Mouse (Mus musculus) forebrain, embryonic 11.5 days (tissue): ENCODE data around the gene Gjb5. TPM values are rescaled to one million over a fixed set of nuclear protein-coding genes. Genes with fewer than 3 reads are reported as not detected.

ENCODE experiments used
- ATAC-seq: fragments of 200-750 bp; cut with Nextera tagmentation; replicated peaks from 2 replicates; pipeline ENCODE4 v1.8.0; 2017; ENCODE audit warnings: moderate TSS enrichment; ENCODE audit not compliant: low FRiP score
- DNase-seq: peaks from one replicate; pipeline ENCODE4 v3.0.0-alpha.2; 2017; ENCODE audit warnings: low spot score
- H3K27ac ChIP-seq: fragments of 300-500 bp; sonication (generic); 2 replicates; pipeline ENCODE4 v1.5.1; 2014; ENCODE audit warnings: low read depth, low read length
- H3K27me3 ChIP-seq: fragments of 300-500 bp; sonication (generic); 2 replicates; pipeline ENCODE4 v1.6.1; 2014; ENCODE audit warnings: mild to moderate bottlenecking, low read length, mixed read lengths; ENCODE audit not compliant: control insufficient read depth, insufficient read depth
- H3K36me3 ChIP-seq: fragments of 300-500 bp; sonication (generic); 2 replicates; pipeline ENCODE4 v1.6.1; 2014; ENCODE audit warnings: mild to moderate bottlenecking, low read length, moderate library complexity, mixed read lengths; ENCODE audit not compliant: control insufficient read depth, insufficient read depth
- H3K4me1 ChIP-seq: fragments of 300-500 bp; sonication (generic); replicated peaks from 2 replicates; pipeline ENCODE4 v1.6.1; 2014; ENCODE audit warnings: low read length, mixed read lengths; ENCODE audit not compliant: control insufficient read depth, insufficient read depth
- H3K4me2 ChIP-seq: fragments of 300-500 bp; sonication (generic); 2 replicates; pipeline ENCODE4 v1.6.1; 2014; ENCODE audit warnings: low read depth, mild to moderate bottlenecking, low read length, moderate library complexity, mixed read lengths; ENCODE audit not compliant: severe bottlenecking
- H3K4me3 ChIP-seq: fragments of 300-500 bp; sonication (generic); 2 replicates; pipeline ENCODE4 v1.5.1; 2014; ENCODE audit warnings: low read depth, low read length
- H3K9ac ChIP-seq: fragments of 300-500 bp; sonication (generic); 2 replicates; pipeline ENCODE4 v1.6.1; 2014; ENCODE audit warnings: low read length
- H3K9me3 ChIP-seq: fragments of 300-500 bp; sonication (generic); 2 replicates; pipeline ENCODE4 v1.6.1; 2016; ENCODE audit warnings: low read length, mixed read lengths; ENCODE audit not compliant: control insufficient read depth
- WGBS: fragments of 180-500 bp; shearing (Covaris S2); extraction: QIAGEN DNeasy Blood & Tissue Kit; methylation state at CpG from one replicate; pipeline ENCODE4 v1.1.7; 2014; 5-methylcytosine and 5-hydroxymethylcytosine counted together
- polyA plus RNA-seq: library from polyadenylated mRNA; unstranded; fragments of >200 nt; fragmentation: Nextera tagmentation; extraction: Ambion mirVana; gene quantifications from 2 replicates; pipeline ENCODE4 v1.2.1, GENCODE M21; 2014

Gene Gjb5
- polyA plus RNA-seq, 1 experiment from 2014 or later = 0.21 TPM

GRCm38 (mm10) chr4:127334870-127335504 is 23.0 kb downstream of the Gjb5 start:
- 51% methylated on average over 5 of the region's 5 CpGs for WGBS
- Histone ChIP-seq H3K4me2 (no peak overlapping the region), H3K4me3 (no peak overlapping the region), H3K27ac (no peak overlapping the region), H3K36me3 (no peaks in the 10 kb centered on the region), H3K9ac (no peak overlapping the region), H3K27me3 (peaks cover 16% of the 10 kb centered on the region), H3K9me3 (no peaks in the 10 kb centered on the region), H3K4me1 (no peaks in the 10 kb centered on the region; the same call in 1 of the 2 replicates)
- DNase-seq = no peak
- no peak for ATAC-seq

- no peak overlapping the region for H3K9ac ChIP-seq
- peaks cover 28% of the 10 kb centered on the region for H3K27me3 ChIP-seq
- no peak overlapping the region for H3K4me2 ChIP-seq
- H3K4me3 ChIP-seq = no peak overlapping the region
- H3K4me1 ChIP-seq = peaks cover 4% of the 10 kb centered on the region; the same call in 1 of the 2 replicates
- ATAC-seq (no peak), DNase-seq (no peak)
- no peaks in the 10 kb centered on the region for H3K9me3 ChIP-seq
- no peak overlapping the region for H3K27ac ChIP-seq
- 21% methylated on average over 13 of the region's 13 CpGs for WGBS
- H3K36me3 ChIP-seq = no peaks in the 10 kb centered on the region
Observed at GRCm38 (mm10) chr4:127331171-127331570, 26.8 kb downstream of the Gjb5 start.

DNA sequence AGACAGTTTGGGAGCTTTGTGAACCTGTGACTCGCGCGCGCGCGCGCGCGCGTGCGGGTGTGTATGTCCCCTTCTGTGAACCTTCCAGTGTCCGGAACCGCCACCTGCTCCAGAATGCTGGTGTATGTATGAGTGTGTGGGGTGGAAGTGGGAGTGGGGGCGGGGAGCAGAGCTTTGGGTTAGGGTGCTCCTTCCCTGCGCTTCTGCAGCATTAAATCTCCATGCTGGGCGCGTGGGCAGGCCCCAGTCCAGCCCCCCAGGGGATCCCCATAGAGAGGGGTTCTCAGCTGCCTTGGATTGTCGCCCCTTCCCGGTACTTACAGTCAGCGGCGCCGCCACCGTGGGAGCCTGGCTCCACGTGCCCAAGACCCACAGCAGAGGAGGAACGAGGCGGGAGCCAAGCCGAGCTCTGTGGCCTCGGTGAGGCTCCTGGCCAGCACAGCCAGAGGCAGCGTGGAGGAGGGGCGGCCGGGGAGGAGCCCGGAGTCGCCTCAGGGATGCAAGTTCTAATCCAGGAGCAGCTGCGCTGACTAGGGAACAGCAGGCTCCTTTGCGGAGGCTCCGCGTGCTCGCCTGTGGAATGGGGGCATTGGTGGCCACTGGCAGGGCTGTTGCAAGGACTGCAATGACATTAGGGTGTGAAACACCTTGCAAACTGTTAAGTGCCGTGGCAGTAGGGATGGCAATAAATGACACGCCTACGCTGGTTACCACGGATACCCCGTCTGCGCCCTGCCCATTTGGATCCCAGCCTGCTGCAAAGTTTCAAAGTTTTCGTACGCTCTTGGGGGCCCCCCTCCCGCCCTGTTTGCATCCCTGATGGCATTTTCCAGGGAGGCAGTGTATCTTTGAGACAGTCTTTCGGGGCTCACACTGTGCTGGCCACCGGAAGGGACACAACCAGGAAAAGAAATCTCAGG is 27.5 kb downstream of the Gjb5 start, which contains the start of gene Gjb3:
Gjb3 (minus strand) TSS at position 664 of the 920 bp plus-strand sequence.
- DNase-seq (peak; percentile 65), ATAC-seq (no peak)
- no peak within 1 kb of the TSS for H3K9ac ChIP-seq
- no peaks in the 10 kb centered on the region for H3K9me3 ChIP-seq
- H3K36me3 ChIP-seq = no peaks in the 10 kb centered on the region
- H3K4me3 ChIP-seq = no peak within 1 kb of the TSS
- peaks cover 28% of the 10 kb centered on the region for H3K27me3 ChIP-seq
- 2% methylated on average over 49 of the region's 49 CpGs for WGBS
- no peak within 1 kb of the TSS for H3K27ac ChIP-seq
- H3K4me2 ChIP-seq = no peak within 1 kb of the TSS; the same call in 1 of the 2 replicates
- peaks cover 4% of the 10 kb centered on the region; the same call in 1 of the 2 replicates for H3K4me1 ChIP-seq

DNA sequence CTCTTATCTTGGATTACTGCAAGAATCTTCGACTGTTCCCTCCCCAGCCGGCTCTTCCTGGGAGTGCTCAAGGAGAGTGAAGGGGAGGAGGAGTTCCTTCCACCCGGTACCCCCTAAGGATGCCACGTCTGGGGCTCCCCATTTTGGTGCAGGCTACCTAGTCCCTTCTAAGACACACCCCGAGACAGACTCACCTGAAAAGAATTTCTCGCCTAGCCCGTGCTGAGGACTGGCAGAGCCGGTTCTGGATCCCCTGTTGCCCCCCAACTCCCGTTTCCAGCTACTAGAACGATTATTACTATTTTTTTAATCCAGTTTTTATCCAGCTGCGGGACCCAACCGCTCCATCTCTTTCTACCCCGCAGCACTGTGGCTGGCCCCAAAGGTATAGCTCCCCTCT is 28.2 kb downstream of the Gjb5 start:
- DNase-seq = no peak
- H3K36me3 ChIP-seq = no peaks in the 10 kb centered on the region
- no peak overlapping the region for H3K9ac ChIP-seq
- ATAC-seq = no peak
- no peak overlapping the region for H3K4me3 ChIP-seq
- H3K4me1 ChIP-seq = peaks cover 4% of the 10 kb centered on the region; the same call in 1 of the 2 replicates
- WGBS = 3% methylated on average over 13 of the region's 13 CpGs
- H3K4me2 ChIP-seq = no peak overlapping the region; the same call in 1 of the 2 replicates
- H3K9me3 ChIP-seq = no peaks in the 10 kb centered on the region
- H3K27me3 ChIP-seq = peaks cover 30% of the 10 kb centered on the region
- H3K27ac ChIP-seq = no peak overlapping the region

- H3K27me3 ChIP-seq = peaks cover 30% of the 10 kb centered on the region
- 9% methylated on average over 3 of the region's 3 CpGs for WGBS
- H3K4me2 ChIP-seq = no peak overlapping the region
- ATAC-seq (no peak), DNase-seq (no peak)
- H3K36me3 ChIP-seq = no peaks in the 10 kb centered on the region
- H3K9me3 ChIP-seq = no peaks in the 10 kb centered on the region
- H3K4me1 ChIP-seq = peaks cover 4% of the 10 kb centered on the region; the same call in 1 of the 2 replicates
- no peak overlapping the region for H3K4me3 ChIP-seq
- H3K27ac ChIP-seq = no peak overlapping the region
- no peak overlapping the region for H3K9ac ChIP-seq
Observed at GRCm38 (mm10) chr4:127329046-127329445, 28.9 kb downstream of the Gjb5 start.

DNA sequence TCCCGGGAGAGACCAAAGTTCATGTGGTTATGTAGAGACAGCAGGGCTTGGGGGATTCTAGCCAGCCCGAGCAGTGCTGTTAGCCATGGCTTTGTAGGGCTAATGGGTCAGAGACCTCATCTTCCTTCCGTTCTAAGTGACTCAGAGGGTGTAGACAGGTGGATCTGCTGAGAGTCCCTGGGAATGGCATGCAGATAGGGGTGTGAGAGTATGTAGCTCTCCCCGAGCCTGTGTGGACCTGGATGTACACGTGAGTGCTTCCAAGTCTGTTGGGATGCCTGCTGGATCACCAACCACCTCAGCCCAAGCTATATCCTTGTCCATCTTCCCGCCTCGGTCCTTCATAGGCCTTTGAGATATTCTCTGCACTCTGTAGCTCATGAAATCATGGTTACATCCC is 29.6 kb downstream of the Gjb5 start:
- H3K36me3 ChIP-seq = no peaks in the 10 kb centered on the region
- H3K9ac ChIP-seq = no peak overlapping the region
- ATAC-seq (no peak), DNase-seq (no peak)
- no peak overlapping the region for H3K4me3 ChIP-seq
- no peak overlapping the region for H3K4me2 ChIP-seq
- H3K4me1 ChIP-seq = peaks cover 4% of the 10 kb centered on the region; the same call in 1 of the 2 replicates
- WGBS = 73% methylated on average over 7 of the region's 7 CpGs
- H3K9me3 ChIP-seq = no peaks in the 10 kb centered on the region
- H3K27ac ChIP-seq = no peak overlapping the region
- peaks cover 30% of the 10 kb centered on the region for H3K27me3 ChIP-seq

DNA sequence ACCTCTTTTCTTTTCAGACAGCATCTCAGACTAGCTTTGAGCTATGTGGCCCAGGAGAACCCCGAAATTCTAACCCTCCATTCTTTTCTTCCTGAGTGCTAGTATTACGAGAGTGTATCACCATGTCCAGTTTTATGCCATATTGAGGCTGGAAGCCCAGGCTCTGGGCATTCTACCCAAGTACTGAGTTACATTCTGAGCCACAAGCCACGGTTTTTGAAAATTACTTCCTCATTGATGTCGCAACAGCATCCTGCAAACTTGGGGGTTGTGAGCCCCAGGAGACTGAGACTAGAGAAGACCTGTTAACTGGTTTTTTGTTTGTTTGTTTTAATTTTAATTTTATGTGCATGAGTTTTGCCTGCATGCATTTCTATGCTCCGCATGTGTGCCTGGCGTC is 30.2 kb downstream of the Gjb5 start:
- 82% methylated on average over 6 of the region's 6 CpGs for WGBS
- H3K4me1 ChIP-seq = peaks cover 4% of the 10 kb centered on the region; the same call in 1 of the 2 replicates

DNA sequence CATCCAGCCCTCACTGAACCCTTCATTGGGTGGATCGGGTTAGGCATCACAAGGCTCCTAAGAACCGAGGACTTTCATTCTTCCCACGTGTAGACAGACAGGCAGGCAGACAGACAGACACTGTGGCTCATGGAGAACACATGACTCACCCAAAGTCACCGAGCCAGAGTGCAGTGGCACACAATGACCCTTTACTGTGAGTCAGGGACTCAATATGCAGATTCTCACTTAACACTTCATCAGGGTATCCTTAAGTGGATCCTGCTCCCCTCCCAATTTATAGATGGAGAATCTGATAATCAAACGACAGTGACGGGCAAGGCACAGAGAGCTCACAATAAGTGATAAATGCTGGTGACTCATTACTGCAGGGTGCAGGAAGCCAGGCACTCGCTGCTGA is 30.7 kb downstream of the Gjb5 start:
- 79% methylated on average over 7 of the region's 7 CpGs for WGBS
- Histone ChIP-seq H3K27ac (no peak overlapping the region), H3K27me3 (peaks cover 30% of the 10 kb centered on the region), H3K4me3 (no peak overlapping the region), H3K4me2 (no peak overlapping the region), H3K36me3 (no peaks in the 10 kb centered on the region), H3K9me3 (no peaks in the 10 kb centered on the region), H3K4me1 (peaks cover 4% of the 10 kb centered on the region; the same call in 1 of the 2 replicates), H3K9ac (no peak overlapping the region)
- no peak for DNase-seq
- ATAC-seq = no peak

More for the DNA sequence above, 30.2 kb downstream of the Gjb5 start:
- Histone ChIP-seq H3K4me3 (no peak overlapping the region), H3K9ac (no peak overlapping the region), H3K27ac (no peak overlapping the region), H3K27me3 (peaks cover 30% of the 10 kb centered on the region), H3K4me2 (no peak overlapping the region), H3K9me3 (no peaks in the 10 kb centered on the region), H3K36me3 (no peaks in the 10 kb centered on the region)
- DNase-seq (no peak), ATAC-seq (no peak)
